Mouse (Mus musculus): Measurements from ENCODE around the gene Tspan18.

GRCm38 (mm10) chr2:93212865-93213264, 121.4 kb downstream of the Tspan18 start:
- TF ChIP-seq POLR2A (IDR thresholded peaks at IDR 0.05; ENCODE audit: borderline replicate concordance, extremely low read depth, low read depth, low read length) (no peak), CTCF (IDR thresholded peaks at IDR 0.05; ENCODE audit: insufficient read depth, low read length) (no peak)

All from lung, adult 2 months (tissue).